Mouse (Mus musculus) 3T3-L1 (cell line): ENCODE data around the gene Tomm40l.
"Not testable (repeated sequence)": the region's sequence is repeated elsewhere in the genome, so short reads cannot be mapped to it uniquely, and the experiment has no call there.

Experiments used
- DNase-seq: peaks from one replicate; pipeline ENCODE4 v3.0.0-alpha.2; 2015; ENCODE audit warnings: low read depth, low spot score

The Tomm40l gene

DNA sequence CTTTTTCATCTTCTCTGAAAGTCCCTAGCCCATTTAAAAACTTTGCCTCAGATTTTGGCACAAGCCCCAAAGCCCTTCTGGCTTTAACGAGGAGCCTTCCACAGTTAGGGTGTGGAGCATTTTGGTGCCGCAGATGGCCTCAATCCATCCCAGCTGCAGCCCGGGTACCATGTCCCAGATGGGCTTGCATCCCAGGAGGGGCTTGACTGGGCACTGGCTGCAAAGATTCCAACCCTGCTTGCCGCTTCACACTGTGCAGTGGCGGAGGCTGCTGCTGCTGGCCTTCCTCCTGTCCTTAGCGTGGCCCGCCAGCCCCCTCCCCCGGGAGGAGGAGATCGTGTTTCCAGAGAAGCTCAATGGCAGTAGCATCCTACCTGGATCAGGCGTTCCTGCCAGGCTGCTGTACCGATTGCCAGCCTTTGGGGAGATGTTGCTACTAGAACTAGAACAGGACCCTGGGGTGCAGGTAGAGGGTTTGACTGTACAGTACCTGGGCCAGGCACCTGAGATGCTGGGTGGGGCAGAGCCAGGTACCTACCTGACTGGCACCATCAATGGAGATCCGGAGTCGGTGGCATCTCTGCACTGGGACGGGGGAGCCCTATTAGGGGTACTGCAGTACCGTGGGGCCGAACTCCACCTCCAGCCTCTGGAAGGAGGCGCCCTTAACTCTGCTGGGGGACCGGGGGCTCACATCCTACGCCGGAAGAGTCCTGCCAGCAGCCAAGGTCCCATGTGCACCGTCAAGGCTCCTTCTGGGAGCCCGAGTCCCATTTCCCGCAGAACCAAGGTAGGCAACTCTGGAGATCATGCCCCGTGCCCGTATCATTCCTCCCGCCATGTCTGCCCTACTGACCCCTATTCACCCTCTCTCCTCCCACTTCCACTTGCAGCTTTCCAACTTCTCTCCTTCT, 28.6 kb upstream of the Tomm40l start, which contains the start of gene Ndufs2:
TSS of gene Ndufs2 (minus strand) at position 709 of the 914 bp plus-strand sequence.
- DNase-seq: no peak

DNA sequence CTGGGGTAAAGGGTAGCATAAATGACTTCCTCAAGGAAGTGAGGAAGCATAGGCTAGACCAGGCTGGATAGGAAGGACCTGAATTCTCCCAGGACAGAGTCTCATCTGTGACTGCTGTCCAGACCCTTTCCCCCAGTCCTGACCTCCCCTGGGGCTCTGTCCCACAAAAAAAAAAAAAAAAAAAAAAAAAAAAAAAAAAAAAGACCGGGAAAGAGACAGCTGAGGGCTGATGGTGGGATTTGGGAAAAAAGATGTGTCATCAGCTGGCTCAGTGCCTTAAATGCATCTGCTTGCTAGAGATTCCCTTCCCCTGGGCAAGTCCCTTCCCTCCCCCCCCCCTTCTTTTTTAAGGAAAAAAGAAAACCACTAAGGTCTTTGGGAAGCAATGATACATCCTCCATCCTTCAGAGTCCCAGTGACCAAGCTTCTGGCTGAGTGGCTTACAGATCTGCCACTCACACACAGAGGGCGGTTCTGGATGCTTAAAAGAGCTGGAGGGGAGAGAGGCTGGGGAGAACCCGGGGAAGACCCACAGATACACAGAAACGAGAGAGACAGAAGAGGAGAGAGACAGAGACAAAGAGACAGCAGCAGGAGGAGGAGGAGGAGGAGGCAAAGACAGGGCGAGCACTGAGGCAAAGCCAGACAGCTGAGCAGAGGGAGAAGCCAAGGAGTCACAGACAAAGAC, 27.7 kb upstream of the Tomm40l start, which contains the start of gene Adamts4:
TSS of gene Adamts4 (plus strand) at position 509 of the 688 bp plus-strand sequence.
- DNase-seq: peak; percentile 94

DNA sequence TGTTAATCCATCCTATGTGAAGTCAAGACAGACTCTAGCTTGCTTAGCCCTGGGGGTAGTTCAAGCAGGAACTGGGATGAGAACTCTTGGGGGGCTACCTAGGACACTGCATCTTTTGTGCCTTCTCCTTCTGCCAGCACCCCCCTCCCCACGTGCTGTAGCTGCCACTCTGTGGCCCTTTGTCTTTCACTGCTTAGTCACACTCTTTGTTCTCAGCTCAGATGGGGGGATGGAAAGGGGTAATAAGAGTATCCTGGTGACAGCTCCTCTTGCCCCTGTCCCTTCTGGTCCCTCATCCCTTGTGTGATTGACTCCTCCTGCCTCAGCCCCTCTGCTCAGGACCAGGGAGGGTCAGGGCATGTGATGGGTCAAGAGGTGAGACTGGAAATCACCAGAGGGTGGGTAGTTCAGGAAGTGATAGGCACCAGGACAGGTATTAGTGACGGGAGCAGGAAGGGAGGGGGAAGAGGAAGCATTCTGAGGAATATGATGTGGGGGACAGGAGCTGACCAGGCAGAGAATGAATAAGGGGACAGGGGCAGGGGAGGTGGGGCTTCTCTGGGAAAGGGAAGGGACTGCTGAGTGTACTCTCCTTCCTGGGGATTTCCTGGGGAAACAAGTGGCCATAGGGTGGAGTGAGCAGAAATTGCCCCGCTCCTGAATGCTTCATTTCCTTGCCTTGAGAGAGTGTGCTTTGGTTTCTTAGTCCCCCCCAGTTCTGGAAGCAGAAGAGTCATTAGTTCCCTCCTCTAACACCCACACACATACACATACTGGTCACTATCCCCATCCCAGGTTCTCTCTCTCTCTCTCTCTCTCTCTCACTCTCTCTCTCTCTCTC, 26.3 kb upstream of the Tomm40l start:
- peak; percentile 47 for DNase-seq

DNA sequence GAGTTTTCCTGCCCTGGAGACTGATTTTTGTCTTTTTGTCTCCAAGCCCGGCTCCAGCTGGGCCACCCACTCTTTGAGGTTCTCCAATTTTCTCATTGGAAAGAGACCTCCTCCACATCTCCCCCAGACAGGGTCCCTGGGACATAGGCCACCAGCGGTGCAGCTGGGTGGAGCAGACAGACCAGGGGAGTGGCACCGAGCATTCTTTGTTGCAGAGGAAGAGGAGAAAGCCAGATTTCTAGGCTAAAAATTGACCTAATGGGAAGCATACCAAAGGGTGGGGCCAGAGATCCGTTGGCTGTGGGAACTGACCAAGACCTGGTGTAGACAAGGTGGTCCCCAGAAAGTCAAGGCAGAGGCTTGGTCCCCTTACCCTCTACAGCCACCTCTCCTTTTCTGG, 25.6 kb upstream of the Tomm40l start:
- peak; percentile 54 for DNase-seq

DNA sequence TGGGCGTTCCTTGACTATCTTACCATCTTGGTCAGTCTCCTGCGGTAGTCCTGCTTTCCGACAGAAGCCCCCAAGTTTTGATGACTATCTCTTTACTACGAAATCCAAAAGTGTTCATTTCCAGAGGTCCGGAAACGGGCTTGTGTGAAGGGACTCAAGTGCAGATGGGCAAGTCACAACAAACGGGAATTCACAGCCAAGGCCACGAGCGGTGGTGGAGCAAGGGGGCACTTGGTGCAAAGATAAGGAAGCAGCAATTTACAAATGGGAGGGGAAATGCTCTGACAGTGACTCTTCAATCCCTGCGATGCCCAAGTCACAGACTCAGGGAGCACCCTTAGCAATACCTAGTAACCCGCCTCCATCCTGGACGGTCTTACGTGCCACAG, 25.1 kb upstream of the Tomm40l start:
- peak; percentile 68 for DNase-seq

DNA sequence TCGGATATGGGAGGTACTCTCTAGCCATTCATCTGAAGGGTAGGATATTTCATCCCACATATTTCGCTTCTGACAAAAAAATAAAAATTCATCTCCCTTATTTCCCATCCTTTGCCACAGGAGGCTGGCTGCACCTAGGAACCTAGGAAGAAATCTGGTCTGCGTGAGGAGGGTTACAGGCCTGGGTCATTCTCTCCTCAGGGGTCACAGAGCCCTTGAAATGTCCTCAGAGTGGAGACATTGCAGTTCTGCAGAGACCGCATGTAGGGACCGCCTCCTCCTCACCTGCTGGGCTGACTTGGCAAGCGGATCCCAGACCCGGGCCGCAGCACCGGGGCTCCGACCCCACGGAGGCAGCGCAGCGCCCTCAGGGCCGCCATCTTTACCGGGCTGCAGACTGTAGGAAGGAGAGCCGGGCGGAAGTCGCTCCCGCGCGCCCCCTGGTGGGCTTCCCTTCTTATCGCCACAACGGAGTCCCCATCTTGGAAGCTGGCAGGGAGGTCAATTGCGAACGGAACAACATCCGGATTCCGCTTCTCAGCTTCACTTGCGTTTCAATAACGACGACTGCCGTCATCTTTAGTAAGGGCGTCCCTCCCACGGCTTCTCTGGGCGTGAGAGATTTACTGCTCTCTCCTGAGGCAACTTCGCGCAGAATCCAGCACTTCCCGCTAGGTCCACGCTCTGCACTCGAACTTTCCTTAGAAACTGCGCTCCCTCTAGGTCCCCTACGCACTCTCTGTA, 24.6 kb upstream of the Tomm40l start:
- DNase-seq: peak; percentile 99

DNA sequence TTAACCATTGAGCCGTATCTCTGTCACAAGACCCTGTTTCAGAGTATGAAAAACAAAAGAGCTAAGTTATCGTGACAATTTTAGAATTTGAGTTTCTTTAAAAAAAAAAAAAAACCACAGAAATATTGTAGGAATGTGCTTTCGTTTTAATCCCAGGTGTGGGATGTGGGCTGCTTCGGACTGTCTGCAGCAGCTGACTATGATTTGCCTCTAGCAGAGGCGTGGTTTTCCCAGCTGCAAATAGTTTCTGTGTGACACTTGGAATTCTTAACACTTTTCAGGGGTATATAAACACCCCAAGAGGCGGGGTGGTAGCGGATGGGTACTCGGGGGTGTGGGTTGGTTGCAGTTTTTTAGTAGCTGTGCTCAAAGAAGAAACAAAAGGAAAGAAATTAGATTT, 23.0 kb upstream of the Tomm40l start:
- peak; percentile 70 for DNase-seq

DNA sequence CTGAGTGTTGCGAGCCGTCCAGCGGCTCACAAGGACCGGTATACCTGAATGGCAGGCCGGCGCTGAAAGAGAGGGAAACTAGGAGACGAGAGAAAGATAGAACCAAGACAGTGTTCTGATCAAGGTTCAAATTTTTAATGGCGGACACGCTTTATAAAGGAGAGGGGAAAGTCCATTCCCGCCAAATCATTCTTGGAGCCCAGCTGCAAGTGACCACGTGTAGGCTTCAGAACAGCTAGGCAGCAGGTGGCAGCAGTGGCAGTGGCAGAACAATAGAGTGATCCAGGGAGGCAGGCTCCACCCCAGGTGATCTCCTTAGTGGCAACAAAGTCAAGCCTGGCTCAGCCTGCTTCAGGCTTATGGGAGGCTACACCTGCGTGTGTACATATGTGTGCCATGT, 19.6 kb upstream of the Tomm40l start:
- DNase-seq: not testable (repeated sequence)

DNA sequence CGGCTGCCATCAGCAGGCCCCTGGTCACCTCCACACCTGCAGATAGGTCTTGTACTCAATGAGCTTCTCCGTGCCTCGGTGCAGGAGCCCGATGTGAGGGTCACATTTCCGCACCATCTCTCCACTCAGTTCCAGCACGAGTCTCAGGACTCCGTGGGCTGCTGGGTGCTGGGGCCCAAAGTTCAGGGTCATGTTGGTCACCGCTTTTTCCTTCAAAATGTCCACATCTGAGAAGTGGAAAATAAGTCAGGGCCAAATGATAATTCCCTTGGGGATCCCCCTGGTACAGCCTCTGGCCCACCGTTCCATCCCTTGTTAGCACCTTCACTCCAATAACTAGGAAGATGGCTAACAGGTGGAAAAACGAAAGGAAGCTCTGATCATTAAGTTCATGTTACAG, 18.6 kb upstream of the Tomm40l start:
- no peak for DNase-seq

DNA sequence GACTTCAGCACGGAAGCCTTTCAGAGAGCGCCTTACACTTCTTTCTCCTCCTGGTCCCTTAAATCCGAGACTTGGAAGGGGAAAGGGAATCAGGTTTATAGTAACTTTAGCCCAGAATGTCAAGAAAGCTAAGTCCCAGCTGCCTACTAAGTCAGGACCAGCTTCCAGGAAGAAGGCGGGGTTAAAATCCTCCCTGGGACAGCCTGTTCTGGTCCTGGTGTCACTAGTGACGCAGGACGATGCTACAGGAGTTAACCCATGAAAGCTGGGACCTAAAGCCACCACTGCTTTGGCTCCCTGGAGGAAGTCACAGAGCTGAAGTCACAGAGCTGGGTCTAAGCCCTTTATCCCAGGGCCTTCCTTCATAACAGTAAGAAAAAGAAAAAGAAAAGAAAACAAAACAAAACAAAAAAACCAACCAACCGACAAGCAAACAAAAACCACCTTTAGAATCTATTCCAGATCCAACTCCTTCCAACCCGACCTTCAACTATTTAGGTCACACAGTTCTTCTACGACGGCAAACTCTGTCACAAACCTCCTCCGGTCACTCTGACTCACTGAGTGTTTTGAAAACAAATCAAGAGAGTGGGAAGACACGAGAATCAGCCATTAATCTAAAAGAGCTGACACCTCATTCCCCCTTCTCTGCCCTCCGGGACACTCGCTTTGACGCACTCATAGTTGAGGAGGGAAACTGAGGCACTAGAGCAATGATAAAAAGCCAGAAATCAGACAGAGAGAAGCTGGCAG, 17.9 kb upstream of the Tomm40l start:
- no peak for DNase-seq

DNA sequence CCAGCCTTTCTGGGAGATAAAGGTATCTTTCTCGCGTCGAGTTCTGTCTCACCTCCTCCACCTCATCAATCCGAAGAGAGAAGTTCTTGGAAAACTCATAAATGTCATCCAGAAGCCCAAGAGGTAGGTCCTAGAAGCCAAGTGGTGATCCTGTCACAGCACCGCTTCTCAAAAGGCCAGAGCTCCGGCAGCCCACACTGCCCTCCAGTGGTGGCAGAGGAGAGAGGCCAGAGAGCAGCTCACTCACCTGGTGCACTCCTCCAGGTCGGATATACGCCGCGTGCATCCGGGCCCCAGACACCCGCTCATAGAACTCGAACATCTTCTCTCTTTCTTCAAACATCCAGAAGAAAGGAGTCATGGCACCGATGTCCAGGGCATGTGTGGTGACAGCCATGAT, 16.1 kb upstream of the Tomm40l start:
- peak; percentile 69 for DNase-seq

DNA sequence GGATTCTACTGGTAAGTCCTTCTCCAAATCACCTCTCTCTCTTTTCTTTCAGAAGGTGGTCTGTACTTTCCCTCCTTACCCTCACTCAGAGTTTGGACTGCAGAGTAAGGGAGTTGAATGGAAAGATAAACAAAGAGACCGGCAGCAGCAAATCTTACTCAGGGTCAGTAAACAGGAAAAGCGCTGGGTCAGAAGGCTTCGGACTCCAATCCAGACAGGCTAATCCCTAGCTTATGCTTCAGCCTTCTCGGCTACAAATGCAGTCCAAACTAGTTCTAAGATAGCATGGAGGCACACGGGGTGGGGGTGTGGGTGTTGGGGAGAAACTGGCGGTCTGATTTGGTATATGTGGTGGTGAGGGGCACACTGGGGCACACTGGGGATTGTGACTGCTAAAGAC, 15.1 kb upstream of the Tomm40l start:
- DNase-seq: no peak

DNA sequence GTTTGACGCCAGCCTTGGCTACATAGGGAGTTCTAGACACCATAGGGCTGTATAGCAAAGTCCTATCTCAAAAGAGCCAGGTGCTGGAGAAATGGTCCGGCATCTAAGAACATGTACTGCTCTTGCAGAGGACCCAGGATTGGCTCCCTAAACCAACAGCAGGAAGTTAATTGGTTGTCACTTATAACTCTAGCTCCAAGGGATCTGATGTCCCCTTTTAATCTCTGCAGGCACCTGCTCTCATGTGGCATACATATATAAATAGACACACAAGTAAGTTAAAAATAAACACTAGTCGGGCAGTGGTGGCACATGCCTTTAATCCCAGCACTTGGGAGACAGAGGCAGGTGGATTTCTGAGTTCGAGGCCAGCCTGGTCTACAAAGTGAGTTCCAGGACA, 13.5 kb upstream of the Tomm40l start:
- DNase-seq: no peak

DNA sequence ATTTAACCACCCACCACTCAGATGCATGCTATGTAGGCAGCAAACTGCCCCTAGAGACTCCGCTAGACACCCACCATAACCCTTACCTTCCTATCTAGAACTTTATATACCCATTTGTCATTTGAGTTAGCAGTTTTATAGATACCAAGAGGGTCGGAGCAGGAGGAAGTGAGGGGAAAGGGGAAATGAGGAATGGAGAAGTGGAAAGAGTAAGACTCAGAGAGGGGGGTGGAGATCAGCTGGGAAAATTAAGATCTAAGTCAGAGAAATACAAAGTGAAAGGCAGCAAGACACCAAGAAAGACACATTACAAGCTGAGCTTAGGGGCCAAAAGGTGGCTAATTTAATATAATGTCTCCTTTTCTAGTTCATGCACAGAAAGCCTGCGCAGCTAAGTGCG, 12.2 kb upstream of the Tomm40l start:
- DNase-seq: no peak

DNA sequence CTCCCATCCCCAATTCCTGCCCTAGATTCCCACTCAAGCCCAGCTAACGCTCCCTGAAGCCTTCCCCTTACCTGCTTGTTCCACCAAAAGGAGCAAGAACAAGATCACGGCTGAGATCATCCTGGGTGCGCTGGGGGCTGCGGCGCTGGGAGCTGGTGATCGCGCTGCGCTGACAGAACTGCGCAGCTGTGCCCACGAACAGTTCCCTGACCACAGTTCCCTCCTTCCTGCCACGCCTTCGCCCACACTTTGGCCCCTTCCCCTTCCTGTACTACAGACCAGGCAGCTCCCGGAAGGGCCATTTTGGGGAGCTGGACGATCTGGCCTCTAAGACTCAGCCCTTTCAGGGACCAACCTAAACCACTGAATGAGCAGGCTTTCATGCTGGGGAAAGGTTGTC, 11.8 kb upstream of the Tomm40l start, which contains the start of gene Fcer1g:
TSS of gene Fcer1g (minus strand) at position 240 of the 400 bp plus-strand sequence.
- no peak for DNase-seq

DNA sequence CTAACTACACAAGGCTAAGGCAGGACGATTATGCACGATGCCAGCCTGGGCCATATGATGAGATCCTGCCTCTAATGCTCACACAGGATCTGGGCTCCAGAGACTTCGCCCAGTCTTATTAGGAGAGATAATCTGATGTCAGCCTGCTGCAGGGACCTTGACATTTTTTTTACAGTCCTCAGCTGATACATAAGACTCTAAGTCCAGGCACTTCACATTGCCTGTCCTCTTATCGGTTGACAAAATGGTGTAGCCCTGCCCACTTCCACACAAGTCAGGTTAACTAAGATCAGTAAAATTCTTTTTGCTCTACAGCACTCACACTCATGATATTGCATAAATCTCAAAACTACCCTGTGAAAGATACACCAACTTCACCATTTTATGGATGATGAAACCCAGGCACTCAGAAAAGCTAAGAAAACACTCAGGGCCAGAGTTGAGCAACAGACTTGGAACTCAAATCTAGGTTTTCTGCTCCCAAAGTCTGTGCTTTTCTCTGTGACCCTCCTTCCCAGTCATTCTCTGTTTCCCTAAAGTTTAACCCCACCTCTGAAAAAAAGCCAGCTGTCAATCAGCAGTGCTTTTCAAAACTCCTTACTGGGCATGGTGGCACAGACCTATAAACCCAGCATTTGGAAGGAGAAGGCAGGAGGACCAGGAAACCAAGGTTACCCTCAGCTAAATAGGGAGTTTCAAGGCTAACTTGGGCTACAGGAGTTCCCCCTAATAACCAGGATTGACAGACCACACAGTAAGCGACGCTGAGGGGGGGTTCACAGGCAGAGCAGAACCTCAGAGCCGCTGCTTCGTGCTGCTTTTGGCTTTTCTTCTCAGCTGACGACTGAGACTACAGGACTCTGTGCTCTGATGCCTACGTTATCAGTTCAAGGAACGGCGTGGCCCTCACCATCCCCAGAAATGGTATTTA, 10.8 kb upstream of the Tomm40l start:
- DNase-seq: no peak

DNA sequence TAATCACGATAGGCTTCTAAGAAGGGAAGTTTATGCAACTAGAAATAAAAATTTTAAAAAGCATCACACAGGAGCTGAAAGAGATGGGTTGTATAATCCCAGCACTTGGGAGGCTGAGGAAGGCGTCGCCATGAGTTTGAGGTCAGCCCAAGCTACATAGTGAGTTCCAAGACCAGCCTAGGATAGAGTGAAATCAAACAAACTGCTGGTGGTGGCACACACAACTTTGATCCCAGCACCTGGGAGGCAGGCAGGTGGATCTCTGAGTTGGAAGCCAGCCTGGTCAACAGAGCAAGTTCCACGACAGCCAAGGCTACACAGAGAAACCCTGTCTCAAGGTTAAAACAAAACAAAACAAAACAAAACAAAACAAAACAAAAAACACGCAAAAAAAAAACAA, 10.0 kb upstream of the Tomm40l start:
- DNase-seq: no peak

DNA sequence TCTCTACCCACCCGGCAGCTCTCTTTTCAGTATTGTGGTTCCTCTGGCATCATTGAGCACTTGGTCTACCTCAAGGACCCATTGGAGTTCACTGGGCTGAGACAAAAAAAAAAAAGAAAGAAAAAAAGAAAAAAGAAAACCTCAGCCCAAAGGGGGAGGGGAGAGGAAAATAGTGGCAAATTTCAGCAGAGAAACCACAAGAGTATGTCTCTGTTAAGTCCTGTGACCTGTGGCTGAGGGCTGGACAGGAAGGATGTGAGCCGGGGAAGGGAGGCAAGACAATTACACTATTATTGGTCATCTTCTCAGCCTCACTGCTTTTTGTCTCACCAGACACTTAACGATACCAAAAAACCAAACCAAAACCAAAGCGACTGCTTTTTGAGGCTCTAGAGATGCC, 9.5 kb upstream of the Tomm40l start:
- DNase-seq: no peak

DNA sequence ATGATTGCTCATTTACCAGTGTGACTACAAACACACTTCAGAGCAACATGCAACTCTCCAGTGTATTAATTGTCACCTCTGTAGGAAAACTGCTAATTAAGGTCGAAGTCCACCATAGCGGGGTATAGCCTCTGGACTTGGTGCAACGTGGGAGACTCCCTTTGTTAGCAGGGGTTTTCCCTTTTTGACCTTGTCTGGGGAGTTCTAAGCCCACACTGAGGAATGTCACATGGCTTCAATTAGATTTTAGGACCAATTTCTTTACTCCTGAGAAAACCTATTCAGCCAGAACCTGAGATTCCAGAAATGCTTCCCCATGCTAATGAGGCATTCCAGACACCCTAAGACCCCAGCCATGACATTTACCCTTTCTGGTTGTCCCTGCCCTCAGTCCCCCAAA, 7.9 kb upstream of the Tomm40l start:
- DNase-seq: no peak
